Mouse (Mus musculus) cerebellum, postnatal 14 days (tissue): ENCODE measurements at regions not wholly inside any gene's neighbourhood (a gene's known extent, or its start where the extent isn't known, plus 50 kb on each side); places are given as distances from the start of the nearest gene placed in this dataset.

Experiments used
- DNase-seq, 2 experiments: peaks; one replicate each; pipeline ENCODE4 v3.0.0; 2021; ENCODE audit warnings: mixed read lengths in 2 of 2

- peak; percentile 13 to 28 for DNase-seq
Observed at GRCm38 (mm10) chr2:173994301-173995073, 81.6 kb upstream of the Stx16 start.

- DNase-seq = no peak
Observed at GRCm38 (mm10) chr2:174004666-174005065, 71.4 kb upstream of the Stx16 start.

- DNase-seq = no peak
Observed at GRCm38 (mm10) chr2:174007976-174008349, 68.1 kb upstream of the Stx16 start.

GRCm38 (mm10) chr2:174008350-174009218 is 67.5 kb upstream of the Stx16 start:
- DNase-seq = no peak

- no peak for DNase-seq
Observed at GRCm38 (mm10) chr2:174010038-174010437, 66.1 kb upstream of the Stx16 start.

- peak in 1 of 2 experiments; percentile 17 for DNase-seq
Observed at GRCm38 (mm10) chr2:174011399-174011798, 64.7 kb upstream of the Stx16 start.

GRCm38 (mm10) chr2:174014361-174014760 is 61.7 kb upstream of the Stx16 start:
- DNase-seq = no peak

GRCm38 (mm10) chr2:174015283-174015682 is 60.8 kb upstream of the Stx16 start:
- DNase-seq = no peak

GRCm38 (mm10) chr2:174016068-174016467 is 60.0 kb upstream of the Stx16 start:
- DNase-seq = no peak

GRCm38 (mm10) chr2:174017042-174017441 is 59.1 kb upstream of the Stx16 start:
- peak; percentile 25 to 30 for DNase-seq

GRCm38 (mm10) chr2:174017596-174017995 is 58.5 kb upstream of the Stx16 start:
- DNase-seq = no peak

GRCm38 (mm10) chr2:174018002-174018401 is 58.1 kb upstream of the Stx16 start:
- no peak for DNase-seq

GRCm38 (mm10) chr2:174018986-174019385 is 57.1 kb upstream of the Stx16 start:
- DNase-seq = no peak

- no peak for DNase-seq
Observed at GRCm38 (mm10) chr2:174019970-174020369, 56.1 kb upstream of the Stx16 start.

GRCm38 (mm10) chr2:174020447-174020846 is 55.7 kb upstream of the Stx16 start:
- no peak for DNase-seq

GRCm38 (mm10) chr2:174021538-174021937 is 54.6 kb upstream of the Stx16 start:
- DNase-seq = no peak

GRCm38 (mm10) chr2:174022292-174022691 is 53.8 kb upstream of the Stx16 start:
- DNase-seq = no peak

- DNase-seq = no peak
Observed at GRCm38 (mm10) chr2:174025181-174025870, 50.8 kb upstream of the Stx16 start.
